Mouse (Mus musculus): ENCODE measurements at regions not wholly inside any gene's neighbourhood (a gene's known extent, or its start where the extent isn't known, plus 50 kb on each side); places are given as distances from the start of the nearest gene placed in this dataset.

- no peak for TF ChIP-seq EP300 (IDR thresholded peaks at IDR 0.05; ENCODE audit: low read depth in 1 of 2, low read length in 2 of 2)
- no peak for TF ChIP-seq SMC3 (IDR thresholded peaks at IDR 0.05; ENCODE audit: low read depth, low read length)
- TF ChIP-seq GATA1 (IDR thresholded peaks at IDR 0.05; ENCODE audit: low read depth, low read length), result no peak
- TF ChIP-seq TAL1 (IDR thresholded peaks at IDR 0.05; ENCODE audit: low read length), result no peak
- no peak for TF ChIP-seq CTCF (IDR thresholded peaks at IDR 0.05 in 2 of 3, conservative IDR thresholded peaks at IDR 0.05 in 1 of 3; ENCODE audit: control insufficient read depth in 1 of 3, insufficient read depth in 1 of 3, low read depth in 2 of 3, low read length in 3 of 3, poor library complexity in 1 of 3, severe bottlenecking in 1 of 3)
- TF ChIP-seq MYC (IDR thresholded peaks at IDR 0.05; ENCODE audit: low read depth, low read length), result no peak
Observed at GRCm38 (mm10) chr4:153806180-153806692, 150.8 kb upstream of the A430005L14Rik start.

Measured in MEL (cell line).